Mouse (Mus musculus) CH12.LX (cell line): ENCODE data around the gene Pwwp2b.

Experiments used
- CTCF ChIP-seq, 2 experiments: IDR thresholded peaks in 1 of 2; conservative IDR thresholded peaks in 1 of 2; 2 replicates each; pipeline ENCODE4 v1.5.1; 2011 to 2012; ENCODE audit warnings: low read depth in 2 of 2, low read length in 2 of 2, improper control_type of control experiment in 1 of 2, inconsistent platforms in 1 of 2, mild to moderate bottlenecking in 1 of 2, moderate library complexity in 1 of 2
- E2F4 ChIP-seq: IDR thresholded peaks from 2 replicates; pipeline ENCODE4 v1.6.1; 2011; ENCODE audit warnings: low read depth, low read length, improper control_type of control experiment; ENCODE audit not compliant: insufficient replicate concordance
- EP300 ChIP-seq: IDR thresholded peaks from 2 replicates; pipeline ENCODE4 v1.6.1; 2011; ENCODE audit warnings: low read length, improper control_type of control experiment
- NELFE ChIP-seq: IDR thresholded peaks from 2 replicates; pipeline ENCODE4 v1.6.1; 2011; ENCODE audit warnings: low read depth, low read length, improper control_type of control experiment
- POLR2A ChIP-seq: IDR thresholded peaks from 2 replicates; pipeline ENCODE4 v1.6.1; 2011; ENCODE audit warnings: low read depth, mild to moderate bottlenecking, improper control_type of control experiment, low read length
- TCF12 ChIP-seq: IDR thresholded peaks from 2 replicates; pipeline ENCODE4 v1.6.1; 2014; ENCODE audit warnings: low read depth, mild to moderate bottlenecking, inconsistent platforms, low read length, improper control_type of control experiment

DNA sequence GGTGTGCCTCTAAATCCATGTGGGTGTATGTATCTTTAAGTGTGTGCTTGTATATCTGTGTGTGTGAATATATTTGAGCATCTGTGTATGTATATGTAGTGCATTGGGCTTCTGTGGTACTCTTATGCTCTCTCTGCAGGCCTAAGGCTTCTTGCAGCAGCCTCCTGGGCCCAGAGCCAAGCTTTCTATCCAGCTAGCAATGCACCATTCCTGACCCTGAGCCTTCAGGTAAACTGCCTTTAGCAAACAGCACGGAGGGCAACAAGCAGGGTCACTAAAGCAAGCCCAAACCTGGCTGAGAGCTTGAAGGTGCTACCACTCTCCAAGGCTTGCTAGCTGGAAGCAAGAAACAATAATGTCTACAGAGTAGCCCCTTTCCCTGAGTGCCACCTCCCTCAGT lies 31.8 kb downstream of the Pwwp2b start:
- TF ChIP-seq E2F4 (no peak), EP300 (no peak), CTCF (conservative IDR thresholded peaks at IDR 0.05 in 1 of 2, IDR thresholded peaks at IDR 0.05 in 1 of 2; ENCODE audit: low read depth in 2 of 2, low read length in 2 of 2) (no peak), NELFE (no peak), POLR2A (no peak), TCF12 (no peak)
